Mouse (Mus musculus): ENCODE data around the gene Tbx5. TPM values are rescaled to one million over a fixed set of nuclear protein-coding genes. Genes with fewer than 3 reads are reported as not detected.
A peak's percentile ranks its signal among the peaks of the same experiment; 100 is the strongest.

Tbx5 gene
- polyA plus RNA-seq, 1 experiment from 2014 or later, result not detected

- peaks cover 89% of the 10 kb centered on the region for H3K27me3 ChIP-seq (replicated peaks; ENCODE audit: control insufficient read depth, insufficient read depth, low read length)
- peaks cover 6% of the 10 kb centered on the region; the same call in 1 of the 2 replicates for H3K4me1 ChIP-seq (replicated peaks; ENCODE audit: control insufficient read depth, insufficient read depth, low read length)
- no peak overlapping the region for H3K9ac ChIP-seq (ENCODE audit: low read length)
- no peaks in the 10 kb centered on the region for H3K9me3 ChIP-seq (ENCODE audit: control insufficient read depth, low read length)
- H3K4me3 ChIP-seq (ENCODE audit: low read depth, low read length), result no peak overlapping the region
- H3K27ac ChIP-seq (ENCODE audit: low read depth), result no peak overlapping the region
- WGBS, result 3% methylated on average over 5 of the region's 5 CpGs
- H3K4me2 ChIP-seq (ENCODE audit: low read length), result no peak overlapping the region
- DNase-seq (ENCODE audit: low spot score), result no peak
- no peaks in the 10 kb centered on the region for H3K36me3 ChIP-seq (ENCODE audit: control insufficient read depth, insufficient read depth, low read length)
- no peak for ATAC-seq (replicated peaks; ENCODE audit: low FRiP score, low TSS enrichment, low read depth)
These were observed 11.9 kb downstream of the Tbx5 start for GRCm38 (mm10) chr5:119844366-119844765.

- Histone ChIP-seq H3K36me3 (ENCODE audit: control insufficient read depth, insufficient read depth, low read length) (no peaks in the 10 kb centered on the region), H3K4me1 (replicated peaks; ENCODE audit: control insufficient read depth, insufficient read depth, low read length) (peaks cover 2% of the 10 kb centered on the region; the same call in 1 of the 2 replicates), H3K27me3 (replicated peaks; ENCODE audit: control insufficient read depth, insufficient read depth, low read length) (peaks cover 83% of the 10 kb centered on the region), H3K4me3 (ENCODE audit: low read depth, low read length) (0 out of 2 replicates have a peak overlapping the region, but pooled peaks have one; percentile 3), H3K9me3 (ENCODE audit: control insufficient read depth, low read length) (no peaks in the 10 kb centered on the region), H3K4me2 (ENCODE audit: low read length) (peak overlapping the region; percentile 7), H3K27ac (ENCODE audit: low read depth) (no peak overlapping the region), H3K9ac (ENCODE audit: low read length) (no peak overlapping the region)
- ATAC-seq (replicated peaks; ENCODE audit: low FRiP score, low TSS enrichment, low read depth) (no peak; the same call in 1 of the 2 replicates), DNase-seq (ENCODE audit: low spot score) (peak; percentile 72)
- WGBS, result under 1% methylated on average over 21 of the region's 21 CpGs
These were observed 12.5 kb downstream of the Tbx5 start for GRCm38 (mm10) chr5:119844994-119845393.

- 31% methylated on average over 4 of the region's 4 CpGs for WGBS
- H3K4me1 ChIP-seq (replicated peaks; ENCODE audit: control insufficient read depth, insufficient read depth, low read length), result no peaks in the 10 kb centered on the region
- no peaks in the 10 kb centered on the region for H3K9me3 ChIP-seq (ENCODE audit: control insufficient read depth, low read length)
- no peak overlapping the region for H3K4me2 ChIP-seq (ENCODE audit: low read length)
- DNase-seq (ENCODE audit: low spot score), result no peak
- no peak overlapping the region for H3K4me3 ChIP-seq (ENCODE audit: low read depth, low read length)
- no peak overlapping the region for H3K9ac ChIP-seq (ENCODE audit: low read length)
- ATAC-seq (replicated peaks; ENCODE audit: low FRiP score, low TSS enrichment, low read depth), result no peak
- H3K27me3 ChIP-seq (replicated peaks; ENCODE audit: control insufficient read depth, insufficient read depth, low read length), result 0 out of 2 replicates have a peak, but pooled peaks cover 16% of the 10 kb centered on the region
- H3K36me3 ChIP-seq (ENCODE audit: control insufficient read depth, insufficient read depth, low read length), result no peaks in the 10 kb centered on the region
- no peak overlapping the region for H3K27ac ChIP-seq (ENCODE audit: low read depth)
These were observed 24.6 kb downstream of the Tbx5 start for GRCm38 (mm10) chr5:119857052-119857451.

GRCm38 (mm10) chr5:119861301-119861700 is 28.8 kb downstream of the Tbx5 start:
- H3K4me3 ChIP-seq (ENCODE audit: low read depth, low read length), result no peak overlapping the region
- no peak overlapping the region for H3K4me2 ChIP-seq (ENCODE audit: low read length)
- WGBS, result 70% methylated on average over 5 of the region's 5 CpGs
- no peak overlapping the region for H3K9ac ChIP-seq (ENCODE audit: low read length)
- no peak overlapping the region for H3K27ac ChIP-seq (ENCODE audit: low read depth)
- DNase-seq (ENCODE audit: low spot score), result no peak
- H3K36me3 ChIP-seq (ENCODE audit: control insufficient read depth, insufficient read depth, low read length), result no peaks in the 10 kb centered on the region
- H3K4me1 ChIP-seq (replicated peaks; ENCODE audit: control insufficient read depth, insufficient read depth, low read length), result no peaks in the 10 kb centered on the region
- peaks cover 14% of the 10 kb centered on the region; the same call in 1 of the 2 replicates for H3K27me3 ChIP-seq (replicated peaks; ENCODE audit: control insufficient read depth, insufficient read depth, low read length)
- no peaks in the 10 kb centered on the region for H3K9me3 ChIP-seq (ENCODE audit: control insufficient read depth, low read length)
- no peak for ATAC-seq (replicated peaks; ENCODE audit: low FRiP score, low TSS enrichment, low read depth)

- no peaks in the 10 kb centered on the region for H3K9me3 ChIP-seq (ENCODE audit: control insufficient read depth, low read length)
- ATAC-seq (replicated peaks; ENCODE audit: low FRiP score, low TSS enrichment, low read depth), result no peak
- H3K27ac ChIP-seq (ENCODE audit: low read depth), result no peak overlapping the region
- H3K4me1 ChIP-seq (replicated peaks; ENCODE audit: control insufficient read depth, insufficient read depth, low read length), result no peaks in the 10 kb centered on the region
- WGBS, result 84% methylated on average over 5 of the region's 5 CpGs
- no peak overlapping the region for H3K4me2 ChIP-seq (ENCODE audit: low read length)
- no peak for DNase-seq (ENCODE audit: low spot score)
- H3K9ac ChIP-seq (ENCODE audit: low read length), result no peak overlapping the region
- H3K4me3 ChIP-seq (ENCODE audit: low read depth, low read length), result no peak overlapping the region
- peaks cover 19% of the 10 kb centered on the region for H3K27me3 ChIP-seq (replicated peaks; ENCODE audit: control insufficient read depth, insufficient read depth, low read length)
- H3K36me3 ChIP-seq (ENCODE audit: control insufficient read depth, insufficient read depth, low read length), result no peaks in the 10 kb centered on the region
These were observed 30.0 kb downstream of the Tbx5 start for GRCm38 (mm10) chr5:119862431-119862830.

GRCm38 (mm10) chr5:119866277-119867235 is 34.1 kb downstream of the Tbx5 start:
- DNase-seq (ENCODE audit: low spot score) (peak; percentile 59), ATAC-seq (replicated peaks; ENCODE audit: low FRiP score, low TSS enrichment, low read depth) (0 out of 2 replicates have a peak, but pooled peaks have one; percentile 50)
- Histone ChIP-seq H3K27me3 (replicated peaks; ENCODE audit: control insufficient read depth, insufficient read depth, low read length) (peaks cover 18% of the 10 kb centered on the region), H3K4me1 (replicated peaks; ENCODE audit: control insufficient read depth, insufficient read depth, low read length) (no peaks in the 10 kb centered on the region), H3K4me3 (ENCODE audit: low read depth, low read length) (peak overlapping the region; percentile 13; the same call in 1 of the 2 replicates), H3K9me3 (ENCODE audit: control insufficient read depth, low read length) (no peaks in the 10 kb centered on the region), H3K27ac (ENCODE audit: low read depth) (no peak overlapping the region), H3K9ac (ENCODE audit: low read length) (no peak overlapping the region), H3K4me2 (ENCODE audit: low read length) (peak overlapping the region; percentile 40), H3K36me3 (ENCODE audit: control insufficient read depth, insufficient read depth, low read length) (no peaks in the 10 kb centered on the region)
- 29% methylated on average over 31 of the region's 31 CpGs for WGBS

GRCm38 (mm10) chr5:119867986-119868385 is 35.5 kb downstream of the Tbx5 start:
- H3K9me3 ChIP-seq (ENCODE audit: control insufficient read depth, low read length), result no peaks in the 10 kb centered on the region
- 80% methylated on average over 6 of the region's 6 CpGs for WGBS
- H3K27ac ChIP-seq (ENCODE audit: low read depth), result no peak overlapping the region
- DNase-seq (ENCODE audit: low spot score) (no peak), ATAC-seq (replicated peaks; ENCODE audit: low FRiP score, low TSS enrichment, low read depth) (no peak)
- no peak overlapping the region for H3K9ac ChIP-seq (ENCODE audit: low read length)
- H3K36me3 ChIP-seq (ENCODE audit: control insufficient read depth, insufficient read depth, low read length), result no peaks in the 10 kb centered on the region
- peaks cover 17% of the 10 kb centered on the region for H3K27me3 ChIP-seq (replicated peaks; ENCODE audit: control insufficient read depth, insufficient read depth, low read length)
- no peaks in the 10 kb centered on the region for H3K4me1 ChIP-seq (replicated peaks; ENCODE audit: control insufficient read depth, insufficient read depth, low read length)
- H3K4me2 ChIP-seq (ENCODE audit: low read length), result no peak overlapping the region
- H3K4me3 ChIP-seq (ENCODE audit: low read depth, low read length), result no peak overlapping the region

GRCm38 (mm10) chr5:119875421-119875820 is 43.0 kb downstream of the Tbx5 start:
- Histone ChIP-seq H3K9ac (ENCODE audit: low read length) (no peak overlapping the region), H3K36me3 (ENCODE audit: control insufficient read depth, insufficient read depth, low read length) (no peaks in the 10 kb centered on the region), H3K4me3 (ENCODE audit: low read depth, low read length) (no peak overlapping the region), H3K27me3 (replicated peaks; ENCODE audit: control insufficient read depth, insufficient read depth, low read length) (no peaks in the 10 kb centered on the region), H3K27ac (ENCODE audit: low read depth) (no peak overlapping the region), H3K4me1 (replicated peaks; ENCODE audit: control insufficient read depth, insufficient read depth, low read length) (no peaks in the 10 kb centered on the region), H3K4me2 (ENCODE audit: low read length) (no peak overlapping the region), H3K9me3 (ENCODE audit: control insufficient read depth, low read length) (no peaks in the 10 kb centered on the region)
- 15% methylated on average over 2 of the region's 2 CpGs for WGBS
- ATAC-seq (replicated peaks; ENCODE audit: low FRiP score, low TSS enrichment, low read depth) (no peak), DNase-seq (ENCODE audit: low spot score) (no peak)
